Mouse (Mus musculus): ENCODE results near the gene Epb41l4b.

The Epb41l4b gene

DNA sequence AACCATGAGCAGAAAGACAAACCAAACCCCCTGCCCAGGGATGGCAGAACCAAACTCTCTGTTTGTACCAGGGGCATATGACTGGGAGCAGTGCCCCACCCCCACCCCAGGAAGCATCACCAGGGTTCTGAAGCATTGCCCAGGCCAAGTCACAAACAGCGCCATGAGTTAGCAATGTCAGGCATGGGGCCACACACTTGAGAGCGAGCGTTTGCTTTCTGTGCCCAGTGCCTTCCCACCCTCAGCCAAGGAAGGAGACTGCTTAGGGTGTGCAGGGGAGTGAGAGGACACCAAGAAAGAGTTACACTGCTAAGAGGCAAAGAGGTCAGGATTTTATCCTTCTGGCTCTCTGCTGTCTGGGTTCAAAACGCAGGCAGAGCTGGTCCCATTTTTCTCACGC is 132.8 kb downstream of the Epb41l4b start:
- DNase-seq = no peak

DNA sequence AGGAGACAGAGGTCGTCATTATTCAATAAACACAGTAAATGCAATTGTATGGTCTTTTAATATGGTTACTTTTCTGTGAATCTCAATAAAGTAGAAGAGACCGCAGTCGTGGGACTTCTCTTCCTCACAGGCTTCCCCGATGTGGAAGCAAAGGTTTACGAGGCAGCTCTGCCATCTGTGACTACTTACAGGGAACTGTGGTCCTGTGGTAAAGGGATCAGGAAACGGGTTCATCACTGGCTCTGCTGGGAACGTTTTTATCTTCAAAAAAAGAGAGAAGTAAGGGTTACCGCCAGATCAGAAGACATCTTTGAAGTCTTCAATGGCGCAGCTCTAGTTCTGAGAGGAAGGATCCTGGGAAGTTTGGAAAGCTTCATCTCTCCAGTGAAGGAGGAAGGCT is 135.5 kb downstream of the Epb41l4b start:
- DNase-seq = no peak

DNA sequence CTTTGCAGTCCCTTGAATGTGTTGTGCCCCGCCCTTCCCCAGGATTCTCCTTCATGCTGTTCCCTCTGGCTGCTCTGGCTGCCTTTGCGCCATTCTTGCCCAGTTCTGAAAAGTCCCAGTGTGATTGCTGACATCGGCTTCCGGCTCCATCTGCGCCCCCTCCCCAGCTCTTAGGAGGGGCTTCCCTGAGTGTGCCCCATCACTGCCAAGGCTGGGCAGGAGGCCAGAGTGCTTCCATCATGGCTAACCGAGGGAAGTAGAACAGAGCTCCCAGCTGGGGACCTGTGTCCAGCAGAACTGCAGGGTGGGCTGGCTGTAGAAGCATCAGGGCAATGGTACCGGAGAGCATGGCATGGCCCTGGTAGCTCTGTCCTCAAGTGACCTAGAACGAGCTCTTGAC is 138.2 kb downstream of the Epb41l4b start:
- DNase-seq = no peak

DNA sequence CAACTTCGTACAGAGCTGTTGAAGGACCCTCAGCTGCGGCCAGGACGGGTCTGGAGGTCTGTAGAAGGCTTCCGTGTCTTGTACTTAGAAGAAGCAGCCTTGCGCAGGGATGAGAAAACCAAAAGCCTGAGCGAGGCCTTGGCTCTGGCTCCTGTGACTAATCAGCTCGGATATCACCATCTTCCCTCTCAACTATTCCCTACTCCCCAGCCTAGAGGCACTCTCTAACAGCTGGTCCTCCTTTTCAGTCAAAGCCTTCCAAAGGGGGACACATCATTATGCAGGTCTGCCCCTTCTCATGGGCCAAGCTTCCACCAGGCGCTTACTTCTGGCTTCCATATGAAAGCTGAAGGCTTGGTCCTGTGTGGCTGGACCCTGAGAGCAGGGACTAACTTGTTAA is 139.4 kb downstream of the Epb41l4b start:
- DNase-seq = no peak

DNA sequence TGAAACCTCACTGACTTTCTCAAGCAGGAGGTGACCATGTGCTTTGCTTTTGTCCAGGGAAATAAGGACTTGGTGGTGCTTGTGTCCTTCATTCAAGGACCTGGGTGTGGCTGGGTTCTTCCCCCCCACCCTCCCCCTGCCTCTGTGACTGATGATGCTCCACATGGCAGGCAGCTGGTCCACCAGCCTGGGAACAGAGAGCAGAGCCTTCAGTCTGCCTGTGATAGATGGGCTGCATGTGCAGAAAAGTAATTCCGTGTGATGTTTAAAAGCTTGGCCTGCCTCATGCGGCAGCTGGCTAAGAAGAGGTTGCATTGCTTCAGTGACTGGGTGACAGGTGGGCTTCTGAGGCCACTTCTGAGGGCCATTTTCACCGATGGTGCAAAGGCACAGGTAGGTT is 140.5 kb downstream of the Epb41l4b start:
- DNase-seq = no peak

DNA sequence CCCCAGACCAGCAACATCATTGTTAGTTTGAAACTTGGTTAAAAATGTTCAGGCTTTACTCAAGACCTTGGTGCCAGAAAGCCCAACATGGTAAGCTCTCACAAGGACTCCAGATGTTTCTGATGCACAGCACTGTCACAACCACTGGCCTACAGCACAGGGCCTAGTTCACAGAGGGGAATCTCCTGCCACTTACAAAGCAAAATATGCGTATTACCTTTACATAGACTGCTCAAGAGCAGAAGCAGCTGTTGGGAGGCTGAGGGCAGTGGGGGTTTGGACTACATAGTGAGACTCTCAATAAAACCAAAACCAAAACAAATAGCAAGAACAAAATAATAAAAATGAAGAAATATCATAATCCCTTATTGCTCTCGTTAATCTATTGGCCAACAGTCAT is 141.8 kb downstream of the Epb41l4b start:
- no peak for DNase-seq

DNA sequence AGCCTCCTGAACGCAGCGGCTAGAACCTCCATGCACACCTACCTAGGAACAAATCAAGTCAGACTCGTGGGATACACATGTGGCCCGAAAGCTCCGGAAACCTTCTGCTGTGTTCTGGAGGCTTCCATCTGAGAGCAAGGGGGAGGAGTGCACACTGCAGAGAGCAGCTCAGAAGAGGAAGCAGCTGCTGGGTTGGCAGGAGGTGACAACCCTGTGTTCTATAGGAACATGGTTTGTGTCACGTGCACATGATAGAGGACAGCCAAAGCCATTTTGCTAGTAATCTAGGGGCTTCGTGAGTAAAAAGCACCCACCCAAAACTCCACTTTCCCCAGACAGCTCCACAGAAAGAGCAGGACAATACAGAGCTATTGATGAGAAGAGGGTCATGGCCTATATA is 149.9 kb downstream of the Epb41l4b start:
- DNase-seq = no peak

DNA sequence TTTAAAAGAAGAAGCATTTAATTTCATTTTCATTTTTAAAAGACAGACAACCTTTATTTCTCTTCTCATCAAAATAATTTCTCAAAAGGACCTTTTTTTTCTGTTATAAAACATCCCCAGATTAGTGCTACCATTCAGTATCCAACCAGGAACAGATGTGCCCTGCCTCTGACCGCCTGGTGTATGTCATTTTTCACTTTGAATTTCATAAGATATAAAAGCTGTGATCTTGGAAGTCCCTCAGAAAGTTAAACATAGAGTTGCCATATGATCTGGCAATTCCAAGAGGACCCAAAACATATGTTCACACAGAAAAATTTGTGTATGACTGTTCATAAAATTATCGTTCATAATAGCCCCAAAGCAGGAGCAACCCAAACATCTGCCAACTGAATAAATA is 151.3 kb downstream of the Epb41l4b start:
- no peak for DNase-seq

DNA sequence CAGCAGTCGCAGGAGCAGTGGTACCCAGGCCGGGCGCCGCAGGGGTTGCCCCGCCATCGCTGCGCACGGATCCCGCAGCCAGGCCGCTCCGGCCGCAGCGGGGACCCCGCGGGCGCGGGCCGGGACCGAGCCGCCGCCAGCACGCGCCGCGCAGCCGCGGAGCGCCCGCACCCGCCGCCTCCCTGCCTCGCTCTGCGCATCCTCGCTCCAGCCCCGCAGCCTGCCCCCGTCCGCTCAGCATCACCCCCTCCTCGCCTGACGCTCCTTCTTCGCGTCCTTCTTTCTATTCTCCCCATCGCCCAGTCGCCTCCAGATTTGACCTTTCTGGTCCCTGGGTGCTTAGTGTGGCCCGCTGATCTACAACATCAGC is 153.0 kb downstream of the Epb41l4b start, which contains the start of gene Frrs1l:
TSS of gene Frrs1l (minus strand) at position 177 of the 370 bp plus-strand sequence.
- DNase-seq = peak; percentile 83

DNA sequence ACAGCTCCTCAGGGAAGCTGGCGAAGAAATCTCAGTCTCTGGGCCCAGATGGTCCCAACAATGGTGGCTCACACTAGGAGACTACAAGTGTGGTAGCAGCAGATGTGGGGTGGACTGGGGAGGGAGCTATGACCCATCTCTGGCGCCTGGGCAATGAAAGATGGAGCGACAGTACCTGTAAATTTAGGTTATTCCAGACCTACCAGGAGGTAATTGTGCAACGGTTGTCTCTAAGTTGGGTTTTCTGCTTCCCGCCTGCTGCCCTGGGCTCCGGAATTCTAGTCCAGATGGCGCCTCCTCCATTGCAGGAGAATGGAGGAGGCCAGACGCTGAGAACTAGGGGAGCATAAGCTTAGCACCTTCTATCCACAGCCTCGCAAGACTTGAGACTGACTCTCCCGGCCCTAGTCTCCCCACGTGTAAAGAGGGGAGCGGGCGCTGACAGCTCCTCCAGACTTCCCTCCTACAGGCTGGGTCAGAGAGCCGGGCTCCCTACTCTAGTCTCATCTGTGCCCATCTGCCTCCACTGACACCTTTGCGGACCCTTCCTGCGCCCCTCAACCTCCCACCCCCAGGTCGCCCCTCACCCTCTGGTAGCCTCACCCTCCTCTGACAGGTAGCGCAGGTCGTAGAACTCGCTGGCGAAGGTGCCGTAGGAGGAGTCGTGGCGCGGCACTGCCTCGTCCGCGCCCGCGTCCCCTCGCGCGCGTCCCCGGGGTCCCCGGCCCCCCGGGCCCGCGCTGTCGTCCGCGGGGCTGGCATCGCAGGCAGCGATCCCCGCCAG is 153.6 kb downstream of the Epb41l4b start:
- peak; percentile 74 for DNase-seq

DNA sequence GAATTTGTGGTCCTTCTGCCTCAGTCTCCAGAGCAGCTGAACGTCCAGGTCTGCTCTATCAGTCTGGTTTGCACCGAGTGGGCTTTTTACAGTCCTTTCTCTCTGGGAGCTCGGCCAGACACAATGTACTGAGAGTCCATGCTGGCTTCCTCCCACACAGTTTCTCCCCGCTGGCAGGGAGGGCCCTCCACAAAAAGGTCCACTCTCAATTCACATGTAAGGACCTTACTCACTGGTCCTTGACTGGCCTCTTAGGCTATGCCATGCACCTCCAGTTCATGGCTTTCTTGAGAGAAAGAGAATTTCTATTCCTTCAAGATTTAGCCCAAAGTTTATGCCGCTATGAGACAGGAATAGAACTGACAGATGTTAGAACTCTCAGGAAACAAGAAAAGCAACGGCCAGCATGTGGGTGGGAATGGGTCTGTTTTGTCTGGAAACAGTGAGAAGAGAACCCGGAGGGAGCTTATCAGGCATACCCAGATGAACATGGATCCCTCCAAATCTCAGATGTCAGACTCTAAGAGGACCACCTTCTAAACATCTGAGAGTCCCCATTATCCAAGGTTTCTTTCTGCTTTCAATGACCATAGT is 177.6 kb downstream of the Epb41l4b start:
- DNase-seq = peak; percentile 61

DNA sequence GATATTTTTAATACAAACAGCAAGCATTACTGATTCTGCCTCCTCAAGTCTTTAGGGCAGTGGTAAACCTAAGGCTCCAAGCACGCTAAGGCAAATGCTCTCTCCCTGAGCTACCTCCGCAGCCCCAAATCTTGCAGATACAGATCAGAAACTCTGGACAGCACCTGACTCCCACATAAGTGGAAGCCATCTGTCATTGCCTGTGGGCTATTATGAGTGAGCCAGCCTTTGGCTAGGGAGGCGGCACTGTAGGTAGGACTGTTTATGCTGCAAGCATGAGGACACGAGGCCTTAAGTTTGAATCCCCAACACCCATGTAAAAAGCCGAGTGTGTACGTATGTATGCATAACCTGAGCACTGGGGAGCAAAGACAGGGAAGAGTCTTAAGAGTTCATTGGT is 179.6 kb downstream of the Epb41l4b start:
- peak; percentile 75 for DNase-seq

DNA sequence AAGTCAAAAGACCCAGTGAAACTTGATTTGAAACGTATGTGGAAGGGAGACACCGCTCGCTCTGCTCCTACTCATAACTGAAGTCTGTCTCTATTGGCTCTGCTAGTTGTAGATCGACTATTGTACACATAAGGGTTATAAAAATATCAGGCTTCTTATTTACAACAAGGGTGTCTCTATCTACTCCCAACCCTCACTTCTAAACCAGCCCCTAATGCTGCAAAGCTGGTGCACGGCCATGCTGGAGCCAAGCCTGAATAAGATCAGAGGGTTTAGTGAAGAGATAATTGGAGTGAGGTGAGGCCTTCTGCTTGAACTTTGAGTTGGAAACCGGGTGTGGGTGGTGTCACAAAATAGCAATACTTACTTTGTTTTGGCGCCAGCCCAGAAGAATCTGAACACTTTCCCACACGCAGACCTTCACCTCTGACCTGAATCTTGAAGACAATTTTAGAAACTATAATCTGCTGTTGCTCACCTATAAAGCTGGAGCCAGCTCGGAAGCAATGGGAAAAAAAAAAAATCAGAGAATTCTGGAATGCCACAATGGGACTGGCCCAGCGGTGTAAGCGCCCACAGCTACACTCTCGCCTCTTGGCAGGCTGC is 181.8 kb downstream of the Epb41l4b start:
- no peak for DNase-seq

DNA sequence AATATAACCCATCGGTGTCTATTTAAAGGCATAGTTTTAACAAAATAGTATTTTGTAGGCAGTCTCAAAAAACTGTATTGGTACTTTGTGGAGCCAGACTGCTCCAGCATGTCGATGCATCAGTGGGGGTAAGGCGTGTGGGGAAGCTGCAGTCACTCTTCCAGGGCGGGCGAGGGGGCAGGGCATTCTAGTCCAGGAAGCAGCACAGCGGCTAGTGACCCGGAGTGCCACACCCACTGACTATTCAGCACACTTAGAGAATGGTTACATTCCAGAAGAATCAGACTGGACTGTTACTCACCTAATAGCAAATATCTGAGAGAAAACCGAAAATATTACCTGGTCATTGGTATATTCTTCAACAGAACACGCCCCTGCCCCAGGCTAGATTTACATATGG is 185.7 kb downstream of the Epb41l4b start:
- no peak for DNase-seq

DNA sequence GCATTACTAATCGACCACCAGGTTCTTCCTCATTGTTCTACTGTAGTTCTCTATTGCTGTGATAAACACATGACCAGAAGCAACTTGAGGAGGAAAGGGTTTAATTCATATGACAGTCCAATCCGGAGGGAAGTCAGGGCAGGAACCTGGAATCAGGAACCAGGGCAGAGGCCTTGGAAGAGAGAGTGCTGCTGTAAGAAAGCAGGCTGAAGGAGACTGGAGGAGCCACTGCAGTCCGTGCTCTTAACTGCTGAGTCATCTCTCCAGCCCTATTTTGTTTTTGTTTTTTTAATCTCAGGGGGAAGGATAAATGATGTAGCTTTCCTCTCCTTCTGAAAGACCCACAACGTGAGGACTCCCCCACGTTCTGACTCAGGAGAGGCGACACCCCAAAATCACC is 190.0 kb downstream of the Epb41l4b start:
- no peak for DNase-seq

DNA sequence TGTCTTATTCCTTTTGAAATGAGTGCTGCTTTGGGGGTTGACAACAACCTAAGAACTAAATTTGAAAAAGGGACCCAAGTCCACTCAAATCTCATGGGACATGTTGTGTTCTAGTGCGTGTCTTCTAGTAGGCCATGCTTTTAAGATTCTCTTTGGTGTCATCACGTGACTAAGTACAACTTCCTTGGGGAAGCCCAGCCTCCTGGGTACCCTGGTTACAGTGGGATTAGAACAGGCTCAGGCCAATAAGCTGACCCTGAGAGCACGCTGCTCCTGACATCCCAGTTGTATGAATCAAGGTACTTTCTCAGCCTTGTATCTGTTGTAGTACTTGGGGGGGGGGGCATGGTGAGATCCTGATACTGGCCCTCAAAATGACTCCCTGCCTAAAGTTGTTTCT is 191.5 kb downstream of the Epb41l4b start:
- DNase-seq = no peak

DNA sequence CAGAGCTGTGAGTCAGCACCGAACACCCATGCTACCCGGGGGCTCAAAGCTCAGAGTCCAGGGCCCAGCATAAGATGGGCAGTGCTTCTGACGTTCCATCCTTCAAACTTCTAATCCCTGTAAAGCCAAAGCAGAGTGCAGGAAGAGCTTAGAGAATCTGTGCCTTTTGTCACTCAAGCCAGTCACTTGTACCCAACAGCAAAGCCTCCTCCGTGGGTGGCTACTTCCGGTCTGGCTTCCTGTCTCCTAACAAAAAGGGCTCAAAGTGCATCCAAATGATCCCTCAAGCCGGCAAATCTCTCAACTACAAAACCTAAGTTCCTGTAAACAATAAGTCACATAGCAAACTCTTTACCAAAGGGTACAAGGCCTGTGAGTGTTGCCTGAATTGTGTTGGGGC is 193.7 kb downstream of the Epb41l4b start:
- no peak for DNase-seq

DNA sequence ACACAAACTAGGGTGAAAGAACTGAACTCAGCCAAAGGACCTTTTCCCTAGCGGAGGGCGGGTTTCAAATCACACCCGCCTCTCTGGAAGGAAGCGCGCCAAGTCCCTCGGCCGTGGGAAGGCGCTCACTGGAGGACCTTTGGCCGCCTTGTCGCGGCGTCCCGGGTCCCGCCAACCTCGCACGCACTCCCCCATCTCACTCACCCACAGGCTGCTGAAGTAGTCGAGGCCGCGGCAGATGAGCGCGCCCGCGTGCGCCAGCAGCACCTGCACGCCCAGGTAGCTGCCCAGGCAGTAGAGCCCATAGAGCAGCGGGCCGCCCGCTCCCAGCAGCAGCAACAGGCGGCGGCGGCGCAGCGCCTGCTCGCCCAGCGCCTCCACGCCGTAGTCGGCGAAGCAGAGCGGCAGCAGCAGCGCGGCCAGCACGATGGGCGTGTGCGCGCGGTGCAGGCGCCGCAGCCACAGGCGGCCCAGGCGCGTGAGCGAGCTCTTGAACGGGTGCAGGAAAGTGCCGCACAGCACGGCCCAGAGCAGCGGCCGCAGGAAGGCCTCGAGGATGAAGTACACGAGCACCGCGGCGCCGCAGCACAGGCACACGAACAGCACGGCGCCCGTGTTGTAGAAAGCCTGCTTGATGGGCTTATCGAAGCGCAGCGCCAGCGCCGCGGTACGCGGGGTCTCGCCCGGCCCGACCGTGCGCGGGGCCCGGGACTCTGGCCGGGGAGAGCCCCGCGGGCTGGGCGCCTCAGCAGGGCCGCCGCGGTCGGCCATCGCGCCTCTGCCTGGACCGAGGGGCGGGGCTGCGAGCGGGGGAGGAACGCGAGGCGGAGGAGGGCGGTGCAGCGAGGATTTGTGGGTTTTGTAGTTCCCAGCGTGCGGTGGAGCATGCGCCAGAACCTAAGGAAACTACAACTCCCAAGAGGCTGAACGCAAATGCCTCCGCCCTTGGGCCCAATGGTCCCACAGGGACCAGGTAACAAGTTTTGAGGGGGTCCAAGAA is 196.3 kb downstream of the Epb41l4b start, which contains the start of gene Tmem245:
TSS of gene Tmem245 (minus strand) at position 797 of the 1,000 bp plus-strand sequence.
- peak; percentile 96 for DNase-seq

DNA sequence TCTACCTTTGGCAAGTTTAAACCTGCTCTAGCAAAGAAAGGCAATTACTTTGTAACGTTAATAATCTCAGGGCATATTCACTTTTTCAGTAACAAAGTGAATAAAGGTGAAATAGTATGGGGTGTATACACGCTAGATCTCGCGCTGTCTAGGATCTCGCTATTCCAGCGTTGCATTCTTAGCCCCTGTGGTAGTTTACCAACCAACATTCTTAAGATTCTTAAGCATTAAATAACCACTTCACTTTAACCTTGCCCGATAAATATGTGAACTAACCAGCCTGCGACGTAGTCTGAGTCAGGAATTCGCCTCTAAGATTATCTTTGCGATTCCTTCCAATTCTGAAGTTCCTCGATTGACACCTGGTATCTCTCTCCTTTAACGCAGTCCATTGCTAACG is 197.1 kb downstream of the Epb41l4b start:
- DNase-seq = no peak

DNA sequence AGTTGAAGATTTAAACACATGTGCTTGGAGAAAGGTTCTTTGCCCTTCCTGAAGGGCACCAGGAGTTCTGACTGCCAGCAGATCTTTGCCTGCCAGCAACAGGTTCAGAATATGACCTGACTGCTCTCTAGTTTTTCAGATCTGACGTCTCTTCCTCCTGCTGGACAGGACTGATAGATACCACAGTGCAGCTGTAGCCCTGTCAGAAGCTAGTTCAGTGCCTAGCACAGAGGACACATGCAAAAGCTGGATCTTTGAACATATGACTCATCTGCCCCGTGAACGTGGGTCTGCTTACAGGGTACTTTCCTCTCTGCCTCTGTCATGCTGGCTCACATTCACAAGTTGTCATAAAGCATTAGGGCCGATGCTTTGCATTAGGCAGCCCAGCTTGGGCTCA is 199.0 kb downstream of the Epb41l4b start:
- peak; percentile 35 for DNase-seq

DNA sequence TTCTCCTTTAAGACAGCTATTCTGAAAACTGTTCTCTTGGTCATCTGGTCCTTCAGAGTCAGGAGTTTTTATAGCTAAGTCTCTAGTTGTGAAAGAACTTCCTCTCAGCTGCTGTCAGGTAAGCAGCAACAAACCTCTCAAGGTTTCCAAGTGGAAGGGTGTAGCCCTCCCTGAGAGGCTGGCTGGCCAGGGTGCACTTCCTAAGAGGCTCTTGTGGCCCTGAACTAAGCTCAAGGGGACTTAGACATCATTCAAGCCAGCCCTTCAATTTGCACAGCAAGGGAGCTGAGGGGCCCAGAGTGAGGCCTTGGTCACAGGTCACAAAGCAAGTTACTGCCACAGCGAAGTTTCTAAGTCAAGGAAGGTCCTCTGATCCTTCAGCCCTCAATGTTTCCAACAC is 200.0 kb downstream of the Epb41l4b start:
- DNase-seq = no peak

DNA sequence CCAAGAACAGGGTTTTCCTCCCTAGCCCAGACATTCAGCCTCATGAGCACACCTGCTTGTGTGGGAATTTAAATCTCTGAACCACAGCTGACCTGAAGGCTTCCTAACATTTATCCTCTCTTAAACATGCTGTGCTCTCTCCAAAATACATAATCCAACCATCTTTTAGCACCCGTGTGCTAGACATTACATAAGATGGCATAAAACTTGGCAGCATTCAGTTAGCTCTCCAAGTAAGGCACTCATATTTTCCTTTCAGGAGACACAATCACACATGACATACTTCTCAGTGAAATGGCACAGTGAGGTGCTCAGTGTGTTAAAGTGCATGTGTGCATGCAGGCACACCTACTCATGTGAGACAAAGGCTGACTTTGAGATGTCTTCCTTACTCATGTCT is 200.7 kb downstream of the Epb41l4b start:
- no peak for DNase-seq
